ENCODE assay signal across 7 mouse cellular contexts in genomic region chr12:3236163-3236641, GRCm38 (mm10).
DNase-seq lines count a peak whose midpoint lies in the region; ATAC-seq lines count a peak whose summit lies in the region.

No protein-coding gene starts in this region.

- H3K27me3 ChIP-seq in lung, embryonic 16.5 days (ENCODE audit: control insufficient read depth, insufficient read depth, low read depth, low read length) = no peaks in the 10 kb centered on the region
- no peaks in the 10 kb centered on the region for H3K27me3 ChIP-seq in liver, embryonic 16.5 days (ENCODE audit: control insufficient read depth, insufficient read depth, low read depth, low read length)

- peak overlapping the region; percentile 69; the same call in 1 of the 2 replicates for H3K9ac ChIP-seq in lung, embryonic 16.5 days (ENCODE audit: low read length)
- peak overlapping the region; percentile 63 for H3K9ac ChIP-seq in liver, embryonic 16.5 days (ENCODE audit: low read depth, low read length)

- peaks cover 5% of the 10 kb centered on the region; the same call in 1 of the 2 replicates for H3K9me3 ChIP-seq in lung, embryonic 16.5 days (ENCODE audit: control insufficient read depth, low read length)
- H3K9me3 ChIP-seq in liver, embryonic 16.5 days (replicated peaks; ENCODE audit: control insufficient read depth, low read length) = peaks cover 16% of the 10 kb centered on the region; the same call in 1 of the 2 replicates

- H3K4me1 ChIP-seq in lung, embryonic 16.5 days (replicated peaks; ENCODE audit: control insufficient read depth, insufficient read depth, low read length) = peaks cover 5% of the 10 kb centered on the region
- peaks cover 8% of the 10 kb centered on the region for H3K4me1 ChIP-seq in liver, embryonic 16.5 days (ENCODE audit: control insufficient read depth, low read depth, low read length)

- peak overlapping the region; percentile 68 for H3K4me2 ChIP-seq in lung, embryonic 16.5 days (ENCODE audit: low read depth, low read length)
- peak overlapping the region; percentile 95 for H3K4me2 ChIP-seq in liver, embryonic 16.5 days (ENCODE audit: low read depth, low read length)

- no peak for ATAC-seq in lung, embryonic 16.5 days (ENCODE audit: low read depth)
- ATAC-seq in granulocyte monocyte progenitor cell, adult 5-6 weeks (replicated peaks; ENCODE audit: poor library complexity, severe bottlenecking) = peak; percentile 2
- ATAC-seq in liver, embryonic 16.5 days (ENCODE audit: low read depth) = no peak

- no peak for DNase-seq in lung, postnatal 36 days
- DNase-seq in cerebellum, adult 9-11 months = peak; percentile 78
- DNase-seq in testis, postnatal 14 days (ENCODE audit: low spot score) = peak; percentile 67
- DNase-seq in adrenal gland, adult 2 months = no peak

- H3K27ac ChIP-seq in lung, embryonic 16.5 days (ENCODE audit: low read length) = no peak overlapping the region
- peak overlapping the region; percentile 88; the same call in 1 of the 2 replicates for H3K27ac ChIP-seq in liver, embryonic 16.5 days (ENCODE audit: low read length)

- peak overlapping the region; percentile 73 for H3K4me3 ChIP-seq in lung, embryonic 16.5 days (ENCODE audit: low read length)
- H3K4me3 ChIP-seq in liver, embryonic 16.5 days (ENCODE audit: low read depth, low read length) = peak overlapping the region; percentile 76

- H3K36me3 ChIP-seq in lung, embryonic 16.5 days (ENCODE audit: control insufficient read depth, insufficient read depth, low read length) = peaks cover 34% of the 10 kb centered on the region
- H3K36me3 ChIP-seq in liver, embryonic 16.5 days (ENCODE audit: control insufficient read depth, insufficient read depth) = peaks cover 41% of the 10 kb centered on the region

- 64% methylated on average over 14 of the region's 14 CpGs for WGBS in lung, embryonic 16.5 days
- 66% methylated on average over 14 of the region's 14 CpGs for WGBS in liver, embryonic 16.5 days (ENCODE audit: insufficient replicate concordance)

Comparison
In these comparisons a context has a peak if more than half of its experiments do, and no peak if none do; other contexts are left out.
1. DNase-seq: peak in cerebellum, adult 9-11 months (single experiment) and testis, postnatal 14 days (single experiment); none in lung, postnatal 36 days (single experiment) and adrenal gland, adult 2 months (single experiment).